Mouse (Mus musculus) midbrain, embryonic 16.5 days (tissue): ENCODE measurements around the gene Rab4b. TPM values are rescaled to one million over a fixed set of nuclear protein-coding genes. Genes with fewer than 3 reads are reported as not detected.

Source experiments
- microRNA counts: library from miRNA; unstranded; fragments of <30 nt; microRNA quantifications from one replicate; lab custom pipeline; 2016
- microRNA-seq: library from miRNA; unstranded; fragments of <30 nt; microRNA quantifications from one replicate; pipeline ENCODE4, GENCODE M21; 2017
- polyA plus RNA-seq: library from polyadenylated mRNA; unstranded; fragments of >200 nt; fragmentation: Nextera tagmentation; extraction: Ambion mirVana; gene quantifications from 2 replicates; pipeline ENCODE4 v1.2.1, GENCODE M21; 2015

Gene Rab4b
- polyA plus RNA-seq, 1 experiment from 2014 or later, result 104 TPM

MicroRNAs encoded within 50 kb of the gene (microRNA counts, 519-probe panel; counts per million panel counts)
- 1,299 counts per million, percentile 25 among the panel's probes with 10 or more counts for microRNA mmu-miR-1191 (lab: Ali Mortazavi, UCI)

Small RNAs within 50 kb of the gene (microRNA-seq; reads per million reads assigned to microRNA genes)
- gene Mir1191 (2.6 reads per million, percentile 12 among the genes with 10 or more reads in this experiment), gene Mir3101 (1.2 reads per million)

Other genes with a start within 250 kb of the Rab4b start
- not detected in 2 replicates for gene Cyp2a22, start 239.5 kb downstream of the Rab4b start, polyA plus RNA-seq
- not detected in 2 replicates for gene Cyp2a12, start 149.8 kb downstream of the Rab4b start, polyA plus RNA-seq
- 0.15 TPM in 1 of 2 replicates, not detected in the other for gene Cyp2f2, start 59.0 kb downstream of the Rab4b start, polyA plus RNA-seq
- gene Cyp2t4, start 25.2 kb downstream of the Rab4b start, polyA plus RNA-seq, result 0.21 and 0.25 TPM in 2 replicates
- gene Egln2, start 12.1 kb downstream of the Rab4b start, polyA plus RNA-seq, result 91.5 and 95.7 TPM in 2 replicates
- gene Gm21983, start 2.2 kb upstream of the Rab4b start, polyA plus RNA-seq, result 0.54 and 0.72 TPM in 2 replicates
- 18.2 and 18.8 TPM in 2 replicates for gene Mia, start 2.3 kb upstream of the Rab4b start, polyA plus RNA-seq
- 3.1 and 4.1 TPM in 2 replicates for gene BC024978, start 16.9 kb upstream of the Rab4b start, polyA plus RNA-seq
- 192 and 197 TPM in 2 replicates for gene Snrpa, start 17.4 kb upstream of the Rab4b start, polyA plus RNA-seq
- 6.0 and 7.0 TPM in 2 replicates for gene Itpkc, start 49.8 kb upstream of the Rab4b start, polyA plus RNA-seq
- gene Coq8b, start 54.1 kb upstream of the Rab4b start, polyA plus RNA-seq, result 21.1 and 23.7 TPM in 2 replicates
- 51.2 and 53.6 TPM in 2 replicates for gene Numbl, start 79.5 kb upstream of the Rab4b start, polyA plus RNA-seq
- 14.1 and 14.3 TPM in 2 replicates for gene Ltbp4, start 158.8 kb upstream of the Rab4b start, polyA plus RNA-seq
- gene Shkbp1, start 177.1 kb upstream of the Rab4b start, polyA plus RNA-seq, result 47.4 and 55.1 TPM in 2 replicates
- not detected in 2 replicates for gene Gm20479, start 178.5 kb upstream of the Rab4b start, polyA plus RNA-seq